Mouse (Mus musculus) forebrain, embryonic 10.5 days (tissue): ENCODE results near the gene Unc45a. TPM values are rescaled to one million over a fixed set of nuclear protein-coding genes. Genes with fewer than 3 reads are reported as not detected.

Source experiments
- DNase-seq: peaks from one replicate; pipeline ENCODE4 v3.0.0-alpha.2; 2017; ENCODE audit warnings: low spot score; ENCODE audit errors: extremely low spot score
- H3K27ac ChIP-seq: fragments of 300-500 bp; sonication (generic); 2 replicates; pipeline ENCODE4 v1.5.1; 2016; ENCODE audit warnings: mild to moderate bottlenecking
- H3K27me3 ChIP-seq: fragments of 300-500 bp; sonication (generic); 2 replicates; pipeline ENCODE4 v1.6.1; 2016; ENCODE audit warnings: mild to moderate bottlenecking; ENCODE audit not compliant: poor library complexity, severe bottlenecking
- H3K36me3 ChIP-seq: fragments of 300-500 bp; sonication (generic); replicated peaks from 2 replicates; pipeline ENCODE4 v1.6.1; 2016; ENCODE audit warnings: mild to moderate bottlenecking, moderate library complexity
- H3K4me1 ChIP-seq: fragments of 300-500 bp; sonication (generic); 2 replicates; pipeline ENCODE4 v1.6.1; 2016
- H3K4me3 ChIP-seq: fragments of 300-500 bp; sonication (generic); 2 replicates; pipeline ENCODE4 v1.5.1; 2016; ENCODE audit warnings: mild to moderate bottlenecking, moderate library complexity
- H3K9me3 ChIP-seq: fragments of 300-500 bp; sonication (generic); 2 replicates; pipeline ENCODE4 v1.6.1; 2016; ENCODE audit warnings: mild to moderate bottlenecking, moderate library complexity
- WGBS: fragments of 180-500 bp; shearing (Covaris S2); methylation state at CpG from one replicate; pipeline ENCODE4 v1.1.7; 2016; 5-methylcytosine and 5-hydroxymethylcytosine counted together
- polyA plus RNA-seq: library from polyadenylated mRNA; unstranded; fragments of >200 nt; fragmentation: Nextera tagmentation; extraction: Ambion mirVana; gene quantifications from 2 replicates; pipeline ENCODE4 v1.2.1, GENCODE M21; 2016

The Unc45a gene
- polyA plus RNA-seq, 1 experiment from 2014 or later, result 42.0 TPM

DNA sequence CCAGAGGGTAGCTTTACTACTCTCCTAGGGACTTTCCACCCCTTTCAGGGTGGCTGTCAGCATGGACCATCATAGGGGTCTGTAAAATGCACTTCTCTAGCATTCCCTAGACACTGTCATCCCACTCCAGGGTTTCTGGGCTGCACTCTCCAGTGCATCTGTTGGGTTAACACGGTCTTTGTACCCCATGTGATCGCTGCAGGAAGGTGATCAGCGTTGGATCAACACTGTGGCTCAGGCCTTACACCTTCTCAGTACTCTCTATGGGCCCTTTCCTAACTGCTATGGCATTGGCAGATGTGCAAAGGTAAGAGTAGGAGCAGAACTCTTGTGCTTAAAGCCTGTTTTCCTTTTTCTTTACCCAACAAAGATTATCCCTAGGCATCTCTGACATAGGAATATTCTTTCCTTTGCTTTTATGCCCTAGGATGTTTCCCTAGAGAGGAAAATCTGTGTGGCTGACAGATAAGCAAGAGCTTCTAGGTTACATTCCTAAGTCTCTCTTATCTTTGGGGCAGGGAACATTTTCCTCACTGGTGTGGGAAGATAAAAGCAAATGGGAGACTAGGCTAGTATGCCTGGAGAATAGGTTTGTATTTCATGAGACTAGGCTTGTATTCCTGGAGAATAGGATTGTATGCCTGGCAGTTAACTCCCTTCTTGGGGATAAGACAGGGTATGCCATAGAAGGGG lies 57.4 kb downstream of the Unc45a start:
- 91% methylated on average over 3 of the region's 3 CpGs for WGBS
- no peak for DNase-seq
- Histone ChIP-seq H3K4me3 (no peak overlapping the region), H3K9me3 (no peaks in the 10 kb centered on the region), H3K27ac (no peak overlapping the region), H3K36me3 (peaks cover 81% of the 10 kb centered on the region), H3K27me3 (no peaks in the 10 kb centered on the region), H3K4me1 (no peaks in the 10 kb centered on the region)

DNA sequence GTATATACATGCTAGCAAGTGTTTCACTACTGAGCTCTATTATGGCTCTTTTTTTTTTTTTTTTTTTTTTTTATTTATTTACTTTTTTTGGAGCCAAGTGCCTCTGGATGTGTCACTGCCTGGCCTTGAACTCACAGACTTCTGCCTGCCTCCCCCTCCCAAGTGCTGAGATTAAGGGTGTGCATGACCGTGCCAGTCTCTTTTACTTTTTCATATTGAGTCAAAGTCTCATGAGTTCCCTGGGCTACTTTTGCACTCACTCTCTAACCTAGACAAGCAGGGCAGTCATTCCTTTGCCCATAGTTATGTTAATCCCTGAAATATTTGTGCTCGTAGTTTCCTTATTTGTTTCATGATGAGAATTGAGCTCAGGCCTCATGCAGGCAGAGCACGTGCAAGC lies 59.2 kb downstream of the Unc45a start:
- no peaks in the 10 kb centered on the region for H3K9me3 ChIP-seq
- H3K4me3 ChIP-seq, result no peak overlapping the region
- H3K36me3 ChIP-seq, result peaks cover 80% of the 10 kb centered on the region
- H3K27me3 ChIP-seq, result no peaks in the 10 kb centered on the region
- H3K27ac ChIP-seq, result no peak overlapping the region
- no peaks in the 10 kb centered on the region for H3K4me1 ChIP-seq
- WGBS, result 91% methylated on average over 3 of the region's 3 CpGs
- DNase-seq, result no peak

- no peaks in the 10 kb centered on the region for H3K4me1 ChIP-seq
- H3K27me3 ChIP-seq, result no peaks in the 10 kb centered on the region
- H3K27ac ChIP-seq, result no peak overlapping the region
- no peak for DNase-seq
- peaks cover 80% of the 10 kb centered on the region for H3K36me3 ChIP-seq
- no peak overlapping the region for H3K4me3 ChIP-seq
- WGBS, result 91% methylated on average over 2 of the region's 2 CpGs
- H3K9me3 ChIP-seq, result no peaks in the 10 kb centered on the region
These were observed 59.8 kb downstream of the Unc45a start for GRCm38 (mm10) chr7:80280998-80281397.

- no peak overlapping the region for H3K27ac ChIP-seq
- H3K27me3 ChIP-seq, result no peaks in the 10 kb centered on the region
- DNase-seq, result no peak
- no peak overlapping the region for H3K4me3 ChIP-seq
- peaks cover 3% of the 10 kb centered on the region for H3K9me3 ChIP-seq
- 83% methylated on average over 10 of the region's 10 CpGs for WGBS
- H3K36me3 ChIP-seq, result peaks cover 78% of the 10 kb centered on the region
- H3K4me1 ChIP-seq, result no peaks in the 10 kb centered on the region
These were observed 60.8 kb downstream of the Unc45a start for GRCm38 (mm10) chr7:80280032-80280431.

DNA sequence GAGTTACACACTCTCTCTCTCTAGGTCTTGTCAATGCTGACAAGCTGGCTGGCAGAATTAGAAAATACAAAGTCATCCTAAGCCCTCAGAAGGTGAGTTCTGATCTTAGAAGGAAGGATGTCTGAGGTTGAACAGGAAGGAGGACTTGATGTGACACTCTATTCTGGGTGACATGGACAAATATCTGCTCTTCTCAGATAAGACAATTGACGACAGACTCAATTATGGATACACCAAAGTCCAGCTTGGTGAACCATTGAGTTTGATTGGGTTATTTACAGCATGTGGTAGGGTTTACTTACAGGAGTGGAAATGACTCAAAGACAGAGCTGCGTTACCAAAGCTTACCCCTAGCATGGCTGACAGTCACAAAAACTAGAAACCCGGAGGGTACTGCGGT lies 64.4 kb downstream of the Unc45a start:
- Histone ChIP-seq H3K4me1 (no peaks in the 10 kb centered on the region), H3K27ac (no peak overlapping the region), H3K27me3 (no peaks in the 10 kb centered on the region), H3K4me3 (no peak overlapping the region), H3K36me3 (peaks cover 85% of the 10 kb centered on the region), H3K9me3 (peaks cover 20% of the 10 kb centered on the region)
- no peak for DNase-seq
- 94% methylated on average over 4 of the region's 4 CpGs for WGBS

Other genes starting within 250 kb of the Unc45a start
- 462 and 476 TPM in 2 replicates for gene Idh2, start 225.6 kb downstream of the Unc45a start, polyA plus RNA-seq
- gene Sema4b, start 154.2 kb downstream of the Unc45a start, polyA plus RNA-seq, result 15.1 and 15.9 TPM in 2 replicates
- 69.0 and 70.2 TPM in 2 replicates for gene Cib1, start 108.2 kb downstream of the Unc45a start, polyA plus RNA-seq
- 6.3 and 6.7 TPM in 2 replicates for gene Gdpgp1, start 108.1 kb downstream of the Unc45a start, polyA plus RNA-seq
- 0.84 and 0.99 TPM in 2 replicates for gene Ttll13, start 94.6 kb downstream of the Unc45a start, polyA plus RNA-seq
- 43.0 and 44.9 TPM in 2 replicates for gene Ngrn, start 79.8 kb downstream of the Unc45a start, polyA plus RNA-seq
- 17.3 and 18.5 TPM in 2 replicates for gene Vps33b, start 71.4 kb downstream of the Unc45a start, polyA plus RNA-seq
- 242 and 249 TPM in 2 replicates for gene Prc1, start 46.6 kb downstream of the Unc45a start, polyA plus RNA-seq
- 12.3 and 14.1 TPM in 2 replicates for gene Rccd1, start 16.6 kb downstream of the Unc45a start, polyA plus RNA-seq
- 25.2 and 27.9 TPM in 2 replicates for gene Hddc3, start 2.1 kb upstream of the Unc45a start, polyA plus RNA-seq
- gene Man2a2, start 30.4 kb upstream of the Unc45a start, polyA plus RNA-seq, result 17.0 and 17.8 TPM in 2 replicates
- 7.2 and 9.2 TPM in 2 replicates for gene Fes, start 46.9 kb upstream of the Unc45a start, polyA plus RNA-seq
- 3.3 and 3.9 TPM in 2 replicates for gene Furin, start 64.4 kb upstream of the Unc45a start, polyA plus RNA-seq
- gene Blm, start 194.1 kb upstream of the Unc45a start, polyA plus RNA-seq, result 54.7 and 55.9 TPM in 2 replicates